Mouse (Mus musculus): Measurements from ENCODE around the gene Agfg2. TPM values are rescaled to one million over a fixed set of nuclear protein-coding genes. Genes with fewer than 3 reads are reported as not detected.
"Not testable (repeated sequence)": the region's sequence is repeated elsewhere in the genome, so short reads cannot be mapped to it uniquely, and the experiment has no call there.

Agfg2 gene
- total RNA-seq, 2 experiments from 2014 or later = 33.3 to 36.5 TPM

GRCm38 (mm10) chr5:137627991-137628390, 56.5 kb downstream of the Agfg2 start:
- intact Hi-C loops (cut with DNase I) = no loop called here
- DNase-seq (ENCODE audit: extremely low spot score in 1 of 2, low spot score in 2 of 2) = peak in 1 of 2 experiments; percentile 25

DNA sequence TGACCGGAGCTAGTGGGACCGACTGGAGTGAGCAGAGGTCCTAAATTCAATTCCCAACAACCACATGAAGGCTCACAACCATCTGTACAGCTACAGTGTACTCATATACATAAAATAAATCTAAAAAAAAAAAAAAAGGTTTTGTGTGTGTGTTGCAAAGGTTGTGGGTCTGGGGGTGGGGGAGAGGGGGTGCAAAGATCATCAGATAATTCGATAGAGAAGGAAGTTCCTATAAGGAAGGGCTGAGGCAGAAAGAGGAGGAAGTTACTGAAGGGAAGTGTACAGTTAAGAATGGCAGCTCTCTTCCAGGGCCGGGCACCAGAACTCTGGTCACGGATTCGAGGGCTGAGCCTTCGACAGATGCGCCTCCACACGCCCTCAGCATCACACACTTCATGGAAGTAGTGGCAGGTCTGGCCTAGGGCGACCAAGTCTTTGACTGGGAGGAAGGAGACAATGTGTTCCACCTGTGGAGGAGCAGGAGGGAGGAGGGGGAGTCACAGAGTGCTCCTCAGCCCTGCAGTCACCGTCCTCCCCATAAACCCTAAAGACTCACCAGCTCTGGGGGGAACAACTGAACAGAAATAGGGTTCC, 60.5 kb downstream of the Agfg2 start:
- peak in 1 of 2 experiments; percentile 20 for DNase-seq (ENCODE audit: extremely low spot score in 1 of 2, low spot score in 2 of 2)
- intact Hi-C loops (cut with DNase I) = no loop called here

- DNase-seq (ENCODE audit: extremely low spot score in 1 of 2, low spot score in 2 of 2) = no peak
- intact Hi-C loops (cut with DNase I) = no loop called here
Measured at GRCm38 (mm10) chr5:137615347-137615746, 69.2 kb downstream of the Agfg2 start.

GRCm38 (mm10) chr5:137614921-137615320, 69.6 kb downstream of the Agfg2 start:
- DNase-seq (ENCODE audit: extremely low spot score in 1 of 2, low spot score in 2 of 2); intact Hi-C loops (cut with DNase I): not testable (repeated sequence)

DNA sequence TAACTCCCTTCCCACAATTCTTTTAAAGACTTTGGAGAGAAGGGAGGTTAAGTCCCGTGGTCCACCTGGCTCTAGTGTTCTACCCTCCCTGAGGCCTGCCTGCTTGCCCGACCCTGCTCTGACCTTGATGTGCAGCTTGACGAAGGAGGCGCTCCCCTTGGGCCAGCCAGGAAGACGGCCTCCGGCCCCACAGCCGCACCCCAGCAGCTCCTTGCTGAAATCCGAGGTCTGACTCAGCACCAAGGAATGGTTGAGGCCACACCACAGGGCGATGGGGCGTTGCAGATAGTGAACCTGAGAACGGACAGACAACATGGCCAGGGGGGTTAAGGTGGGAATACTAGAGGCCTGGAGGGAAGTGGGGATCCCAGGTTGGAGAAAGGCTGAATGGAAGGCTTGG, 71.0 kb downstream of the Agfg2 start, which contains the start of gene Pcolce:
Pcolce (minus strand) TSS at position 235 of the 400 bp plus-strand sequence.
- intact Hi-C loops (cut with DNase I) = no loop called here
- DNase-seq (ENCODE audit: extremely low spot score in 1 of 2, low spot score in 2 of 2) = no peak

GRCm38 (mm10) chr5:137613076-137613475, 71.5 kb downstream of the Agfg2 start:
- intact Hi-C loops (cut with DNase I) = no loop called here
- no peak for DNase-seq (ENCODE audit: extremely low spot score in 1 of 2, low spot score in 2 of 2)

DNA sequence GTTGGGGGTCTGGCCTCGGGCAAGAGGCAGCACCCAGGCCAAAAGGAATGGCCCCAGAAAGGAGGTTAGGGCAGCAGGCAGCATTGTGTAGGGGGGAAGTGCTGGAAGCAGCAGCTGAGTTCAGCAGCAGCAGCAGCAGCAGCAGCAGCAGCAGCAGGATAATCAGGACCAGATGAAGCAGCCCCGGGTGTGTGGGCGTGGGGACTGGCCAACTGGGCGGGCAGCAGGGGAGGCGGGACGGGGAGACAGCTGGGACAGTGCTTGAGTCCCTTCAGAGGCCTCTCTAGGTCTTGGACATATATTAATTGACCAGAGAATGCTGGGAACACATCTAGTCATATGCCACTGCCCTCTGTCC, 73.3 kb downstream of the Agfg2 start:
- intact Hi-C loops (cut with DNase I) = no loop called here
- DNase-seq (ENCODE audit: extremely low spot score in 1 of 2, low spot score in 2 of 2) = peak in 1 of 2 experiments; percentile 84

- DNase-seq (ENCODE audit: extremely low spot score in 1 of 2, low spot score in 2 of 2) = peak in 1 of 2 experiments; percentile 88
- intact Hi-C loops (cut with DNase I) = no loop called here
Measured at GRCm38 (mm10) chr5:137610548-137611244, 73.8 kb downstream of the Agfg2 start.

- intact Hi-C loops (cut with DNase I) = no loop called here
Measured at GRCm38 (mm10) chr5:137610056-137610455, 74.5 kb downstream of the Agfg2 start.

DNA sequence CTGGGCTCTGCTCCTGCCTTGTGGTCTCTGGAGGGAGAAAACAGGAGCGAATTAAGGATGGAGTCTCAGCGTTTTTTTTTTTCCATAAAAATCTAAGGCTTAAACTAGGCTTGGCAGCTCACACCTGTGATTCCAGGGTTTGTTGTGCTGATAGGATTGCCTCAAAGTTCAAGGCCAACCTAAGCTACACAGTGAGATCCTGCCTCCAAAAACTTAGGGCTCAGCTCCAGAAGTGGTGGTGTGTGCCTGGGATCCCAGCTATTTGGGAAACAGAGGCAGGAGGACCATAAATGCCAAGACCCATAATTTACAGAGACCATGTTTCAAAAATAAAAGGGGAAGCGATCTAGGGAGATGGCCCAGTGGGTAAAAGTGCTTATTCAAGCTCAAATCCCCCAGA, 75.2 kb downstream of the Agfg2 start:
- DNase-seq (ENCODE audit: extremely low spot score in 1 of 2, low spot score in 2 of 2) = no peak
- intact Hi-C loops (cut with DNase I) = no loop called here

More at GRCm38 (mm10) chr5:137610056-137610455, 74.5 kb downstream of the Agfg2 start:
- DNase-seq (ENCODE audit: extremely low spot score in 1 of 2, low spot score in 2 of 2) = no peak

- DNase-seq (ENCODE audit: extremely low spot score in 1 of 2, low spot score in 2 of 2) = no peak
- intact Hi-C loops (cut with DNase I) = no loop called here
Measured at GRCm38 (mm10) chr5:137608654-137609190, 75.8 kb downstream of the Agfg2 start.

GRCm38 (mm10) chr5:137607860-137608653, 76.5 kb downstream of the Agfg2 start:
- no peak for DNase-seq (ENCODE audit: extremely low spot score in 1 of 2, low spot score in 2 of 2)
- intact Hi-C loops (cut with DNase I) = no loop called here

DNA sequence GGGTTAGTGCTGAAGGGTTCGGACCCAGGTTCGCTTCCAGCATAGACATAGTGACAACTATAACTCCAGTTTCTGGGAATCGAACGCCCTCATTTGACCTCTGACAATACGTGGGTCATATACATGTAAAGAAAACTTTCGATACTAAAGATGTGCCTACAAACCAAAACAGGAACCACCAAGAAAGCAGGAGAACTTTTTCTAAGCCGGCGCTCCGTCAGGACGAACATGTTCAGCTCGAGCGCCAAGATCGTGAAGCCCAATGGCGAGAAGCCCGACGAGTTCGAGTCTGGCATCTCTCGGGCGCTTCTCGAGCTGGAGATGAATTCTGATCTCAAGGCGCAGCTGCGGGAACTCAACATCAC, 83.2 kb downstream of the Agfg2 start:
- no peak for DNase-seq (ENCODE audit: extremely low spot score in 1 of 2, low spot score in 2 of 2)
- intact Hi-C loops (cut with DNase I) = no loop called here

- intact Hi-C loops (cut with DNase I) = no loop called here
- DNase-seq (ENCODE audit: extremely low spot score in 1 of 2, low spot score in 2 of 2) = peak; percentile 95 to 96
Measured at GRCm38 (mm10) chr5:137600619-137601364, 83.7 kb downstream of the Agfg2 start, which contains the start of gene Mospd3. TSS of gene Mospd3 (minus strand) at chr5:137601058.

Other genes with a start within 250 kb of the Agfg2 start
- under 1 TPM; 0.47 to 0.69 TPM for gene Zan, start 207.7 kb downstream of the Agfg2 start, total RNA-seq (2021)
- gene Pop7, start 182.2 kb downstream of the Agfg2 start, total RNA-seq (2021) = 10 to 100 TPM; 36.5 to 36.8 TPM
- 10 to 100 TPM; 43.0 TPM for gene Gigyf1, start 166.2 kb downstream of the Agfg2 start, total RNA-seq (2021)
- not detected for gene Epo, start 151.5 kb downstream of the Agfg2 start, total RNA-seq (2021)
- gene Gnb2, start 151.2 kb downstream of the Agfg2 start, total RNA-seq (2021) = 1,000 to 10,000 TPM in 1 of 2 experiments, 100 to 1,000 TPM in 1; 996 to 1,005 TPM
- 100 to 1,000 TPM; 151 to 152 TPM for gene Actl6b, start 131.2 kb downstream of the Agfg2 start, total RNA-seq (2021)
- gene Tfr2, start 114.9 kb downstream of the Agfg2 start, total RNA-seq (2021) = 10 to 100 TPM; 23.7 to 26.7 TPM
- gene Mospd3, start 83.7 kb downstream of the Agfg2 start, total RNA-seq (2021) = 10 to 100 TPM; 38.8 to 43.1 TPM
- gene Pcolce, start 70.9 kb downstream of the Agfg2 start, total RNA-seq (2021) = 10 to 100 TPM; 11.4 to 12.3 TPM
- under 1 TPM; 0.19 to 0.26 TPM for gene Fbxo24, start 55.7 kb downstream of the Agfg2 start, total RNA-seq (2021)
- 10 to 100 TPM; 15.1 to 15.6 TPM for gene Lrch4, start 55.6 kb downstream of the Agfg2 start, total RNA-seq (2021)
- 1 to 10 TPM; 4.4 to 5.6 TPM for gene Gm20605, start 55.6 kb downstream of the Agfg2 start, total RNA-seq (2021)
- gene Sap25, start 43.4 kb downstream of the Agfg2 start, total RNA-seq (2021) = 1 to 10 TPM; 2.7 to 4.5 TPM
- gene Irs3, start 39.0 kb downstream of the Agfg2 start, total RNA-seq (2021) = under 1 TPM in 1 of 2 experiments, not detected in 1; 0.36 TPM
- 100 to 1,000 TPM; 116 to 119 TPM for gene Nyap1, start 56.9 kb upstream of the Agfg2 start, total RNA-seq (2021)
- gene Tsc22d4, start 61.0 kb upstream of the Agfg2 start, total RNA-seq (2021) = 100 to 1,000 TPM; 112 to 120 TPM
- gene Ppp1r35, start 94.1 kb upstream of the Agfg2 start, total RNA-seq (2021) = 10 to 100 TPM; 28.0 to 28.7 TPM
- 10 to 100 TPM; 30.1 to 35.3 TPM for gene Mepce, start 102.9 kb upstream of the Agfg2 start, total RNA-seq (2021)
- 1 to 10 TPM; 5.7 to 6.0 TPM for gene Zcwpw1, start 103.1 kb upstream of the Agfg2 start, total RNA-seq (2021)
- gene Pilra, start 151.6 kb upstream of the Agfg2 start, total RNA-seq (2021) = 1 to 10 TPM in 1 of 2 experiments, under 1 TPM in 1; 0.71 to 1.2 TPM
- not detected for gene Pilrb1, start 173.4 kb upstream of the Agfg2 start, total RNA-seq (2021)
- gene Pilrb2, start 187.1 kb upstream of the Agfg2 start, total RNA-seq (2021) = not detected
- not detected for gene Cyp3a13, start 236.9 kb upstream of the Agfg2 start, total RNA-seq (2021)